Mouse (Mus musculus) heart, embryonic 16.5 days (tissue): ENCODE results near the gene Ttc22. TPM values are rescaled to one million over a fixed set of nuclear protein-coding genes. Genes with fewer than 3 reads are reported as not detected.

Experiments
- polyA plus RNA-seq: library from polyadenylated mRNA; unstranded; fragments of >200 nt; fragmentation: Nextera tagmentation; extraction: Ambion mirVana; gene quantifications from 2 replicates; pipeline ENCODE4 v1.2.1, GENCODE M21; 2015

Gene Ttc22
- polyA plus RNA-seq, 1 experiment from 2014 or later, result 0.55 TPM

Other genes with a start within 250 kb of the Ttc22 start
- gene Pcsk9, start 158.1 kb upstream of the Ttc22 start, polyA plus RNA-seq, result 0.46 and 0.67 TPM in 2 replicates
- gene Bsnd, start 130.1 kb upstream of the Ttc22 start, polyA plus RNA-seq, result not detected in 2 replicates
- gene Dhcr24, start 61.4 kb upstream of the Ttc22 start, polyA plus RNA-seq, result 1.7 and 1.9 TPM in 2 replicates
- not detected in 2 replicates for gene Lexm, start 5.2 kb upstream of the Ttc22 start, polyA plus RNA-seq
- 10.5 and 10.9 TPM in 2 replicates for gene Pars2, start 28.6 kb downstream of the Ttc22 start, polyA plus RNA-seq
- 62.8 and 64.1 TPM in 2 replicates for gene Ttc4, start 56.5 kb downstream of the Ttc22 start, polyA plus RNA-seq
- gene Mroh7, start 108.5 kb downstream of the Ttc22 start, polyA plus RNA-seq, result 0.42 and 0.54 TPM in 2 replicates
- 0.24 TPM in 1 of 2 replicates, not detected in the other for gene Fam151a, start 111.5 kb downstream of the Ttc22 start, polyA plus RNA-seq
- 7.9 and 8.1 TPM in 2 replicates for gene Acot11, start 182.6 kb downstream of the Ttc22 start, polyA plus RNA-seq